Mouse (Mus musculus): ENCODE results near the gene Arrdc4. TPM values are rescaled to one million over a fixed set of nuclear protein-coding genes. Genes with fewer than 3 reads are reported as not detected.

The Arrdc4 gene
- total RNA-seq (2014; fragmentation: Nextera tagmentation) (3.2 and 7.9 TPM in 2 replicates), total RNA-seq (2017) (5.4 and 8.0 TPM in 2 replicates)

GRCm38 (mm10) chr7:68748761-68749635 lies at the start of gene Arrdc4:
Gene Arrdc4, minus strand, starts transcription at chr7:68749241.
- ATAC-seq (replicated peaks; ENCODE audit: poor library complexity, severe bottlenecking), result peak; percentile 94

GRCm38 (mm10) chr7:68795578-68795977 lies 46.5 kb upstream of the Arrdc4 start:
- ATAC-seq (replicated peaks; ENCODE audit: poor library complexity, severe bottlenecking), result peak; percentile 82

GRCm38 (mm10) chr7:68788711-68789110 lies 39.7 kb upstream of the Arrdc4 start:
- ATAC-seq (replicated peaks; ENCODE audit: poor library complexity, severe bottlenecking), result no peak

GRCm38 (mm10) chr7:68771757-68772094 lies 22.7 kb upstream of the Arrdc4 start:
- ATAC-seq (replicated peaks; ENCODE audit: poor library complexity, severe bottlenecking), result no peak

- no peak for ATAC-seq (replicated peaks; ENCODE audit: poor library complexity, severe bottlenecking)
Observed at GRCm38 (mm10) chr7:68770894-68771756, 22.1 kb upstream of the Arrdc4 start.

GRCm38 (mm10) chr7:68765926-68766325 lies 16.9 kb upstream of the Arrdc4 start:
- ATAC-seq (replicated peaks; ENCODE audit: poor library complexity, severe bottlenecking), result no peak

- peak; percentile 98 for ATAC-seq (replicated peaks; ENCODE audit: poor library complexity, severe bottlenecking)
Observed at GRCm38 (mm10) chr7:68759148-68759724, 10.2 kb upstream of the Arrdc4 start.

GRCm38 (mm10) chr7:68756656-68757204 lies 7.7 kb upstream of the Arrdc4 start:
- no peak for ATAC-seq (replicated peaks; ENCODE audit: poor library complexity, severe bottlenecking)

GRCm38 (mm10) chr7:68749919-68750318 lies 878 bp upstream of the Arrdc4 start:
- peak; percentile 16 for ATAC-seq (replicated peaks; ENCODE audit: poor library complexity, severe bottlenecking)

GRCm38 (mm10) chr7:68748361-68748760 lies 680 bp downstream of the Arrdc4 start:
- peak; percentile 1; the same call in 1 of the 2 replicates for ATAC-seq (replicated peaks; ENCODE audit: poor library complexity, severe bottlenecking)

GRCm38 (mm10) chr7:68744616-68745015 lies 4.4 kb downstream of the Arrdc4 start:
- ATAC-seq (replicated peaks; ENCODE audit: poor library complexity, severe bottlenecking), result no peak

GRCm38 (mm10) chr7:68744206-68744605 lies 4.8 kb downstream of the Arrdc4 start:
- ATAC-seq (replicated peaks; ENCODE audit: poor library complexity, severe bottlenecking), result no peak

- ATAC-seq (replicated peaks; ENCODE audit: poor library complexity, severe bottlenecking), result no peak
Observed at GRCm38 (mm10) chr7:68740763-68741162, 8.3 kb downstream of the Arrdc4 start.

GRCm38 (mm10) chr7:68738676-68739399 lies 10.2 kb downstream of the Arrdc4 start:
- ATAC-seq (replicated peaks; ENCODE audit: poor library complexity, severe bottlenecking), result peak; percentile 97

- ATAC-seq (replicated peaks; ENCODE audit: poor library complexity, severe bottlenecking), result no peak
Observed at GRCm38 (mm10) chr7:68726380-68726779, 22.7 kb downstream of the Arrdc4 start.

- ATAC-seq (replicated peaks; ENCODE audit: poor library complexity, severe bottlenecking), result no peak
Observed at GRCm38 (mm10) chr7:68724711-68725110, 24.3 kb downstream of the Arrdc4 start.

GRCm38 (mm10) chr7:68721520-68721919 lies 27.5 kb downstream of the Arrdc4 start:
- ATAC-seq (replicated peaks; ENCODE audit: poor library complexity, severe bottlenecking), result no peak

GRCm38 (mm10) chr7:68717988-68718387 lies 31.1 kb downstream of the Arrdc4 start:
- peak; percentile 82 for ATAC-seq (replicated peaks; ENCODE audit: poor library complexity, severe bottlenecking)

GRCm38 (mm10) chr7:68717498-68717897 lies 31.5 kb downstream of the Arrdc4 start:
- ATAC-seq (replicated peaks; ENCODE audit: poor library complexity, severe bottlenecking), result 0 out of 2 replicates have a peak, but pooled peaks have one; percentile 29

- no peak for ATAC-seq (replicated peaks; ENCODE audit: poor library complexity, severe bottlenecking)
Observed at GRCm38 (mm10) chr7:68716926-68717325, 32.1 kb downstream of the Arrdc4 start.

Data from granulocyte monocyte progenitor cell, adult 5-6 weeks (primary cell).